Mouse (Mus musculus) forebrain, embryonic 15.5 days (tissue): ENCODE data around the gene Ucn. TPM values are rescaled to one million over a fixed set of nuclear protein-coding genes. Genes with fewer than 3 reads are reported as not detected.

Source experiments
- ATAC-seq: fragments of 200-750 bp; cut with Nextera tagmentation; replicated peaks from 2 replicates; pipeline ENCODE4 v1.8.0; 2017; ENCODE audit warnings: mild to moderate bottlenecking, moderate TSS enrichment, moderate library complexity
- H3K27ac ChIP-seq: fragments of 300-500 bp; sonication (generic); replicated peaks from 2 replicates; pipeline ENCODE4 v1.5.1; 2015; ENCODE audit warnings: mild to moderate bottlenecking, inconsistent platforms
- H3K27me3 ChIP-seq: fragments of 300-500 bp; sonication (generic); 2 replicates; pipeline ENCODE4 v1.6.1; 2015; ENCODE audit warnings: inconsistent platforms
- H3K36me3 ChIP-seq: fragments of 300-500 bp; sonication (generic); 2 replicates; pipeline ENCODE4 v1.6.1; 2015; ENCODE audit warnings: mild to moderate bottlenecking, inconsistent platforms
- H3K4me1 ChIP-seq: fragments of 300-500 bp; sonication (generic); 2 replicates; pipeline ENCODE4 v1.6.1; 2015; ENCODE audit warnings: inconsistent platforms
- H3K4me2 ChIP-seq: fragments of 300-500 bp; sonication (generic); replicated peaks from 2 replicates; pipeline ENCODE4 v1.6.1; 2015; ENCODE audit warnings: mild to moderate bottlenecking, inconsistent platforms
- H3K4me3 ChIP-seq: fragments of 300-500 bp; sonication (generic); 2 replicates; pipeline ENCODE4 v1.5.1; 2015; ENCODE audit warnings: mild to moderate bottlenecking, inconsistent platforms
- H3K9ac ChIP-seq: fragments of 300-500 bp; sonication (generic); replicated peaks from 2 replicates; pipeline ENCODE4 v1.6.1; 2015; ENCODE audit warnings: mild to moderate bottlenecking, inconsistent platforms
- H3K9me3 ChIP-seq: fragments of 300-500 bp; sonication (generic); 2 replicates; pipeline ENCODE4 v1.6.1; 2016; ENCODE audit warnings: inconsistent platforms
- WGBS: fragments of 180-500 bp; shearing (Covaris S2); methylation state at CpG from one replicate; pipeline ENCODE4 v1.1.7; 2015; ENCODE audit warnings: mixed read lengths; 5-methylcytosine and 5-hydroxymethylcytosine counted together
- polyA plus RNA-seq: library from polyadenylated mRNA; unstranded; fragments of >200 nt; fragmentation: Nextera tagmentation; extraction: Ambion mirVana; gene quantifications from 2 replicates; pipeline ENCODE4 v1.2.1, GENCODE M21; 2015

The Ucn gene
- not detected in 2 replicates for polyA plus RNA-seq

DNA sequence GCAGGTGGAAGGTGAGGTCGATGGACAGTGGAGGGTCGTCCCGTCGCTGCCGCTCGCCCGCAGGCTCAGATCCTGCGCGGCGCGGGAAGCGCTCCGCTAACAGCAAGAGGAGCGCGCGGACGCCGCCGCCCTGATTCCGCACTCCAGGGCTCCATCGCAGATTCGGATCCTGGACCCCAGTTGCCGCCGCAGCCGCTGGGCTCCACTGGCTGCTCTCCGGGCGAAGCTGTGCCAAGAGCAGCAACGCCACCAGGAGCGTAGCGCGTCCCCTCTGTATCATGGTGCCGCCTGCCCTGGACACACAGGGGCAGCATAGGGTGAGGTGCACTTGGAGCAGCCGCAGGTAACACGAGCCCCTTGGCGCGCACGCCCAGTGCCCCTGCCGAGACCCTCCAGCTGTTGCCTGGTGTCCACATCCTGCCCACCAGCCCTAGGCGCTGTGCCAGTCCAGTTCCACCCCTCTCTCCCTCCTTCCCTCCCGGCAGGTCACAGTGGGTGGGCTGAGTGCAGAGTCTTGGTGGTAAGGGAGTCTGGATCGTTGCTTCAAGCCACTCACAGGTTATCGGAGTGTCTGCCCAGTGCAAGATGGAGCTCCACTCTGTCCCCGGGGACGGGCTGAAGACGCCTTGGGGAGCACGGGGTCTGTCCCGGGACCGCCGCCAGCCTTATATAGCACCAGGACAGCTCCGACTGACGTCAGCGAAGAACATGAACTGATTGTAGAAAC is at the start of gene Ucn:
Ucn (minus strand) TSS at position 589 of the 727 bp plus-strand sequence.
- Histone ChIP-seq H3K4me1 (peaks cover 21% of the 10 kb centered on the region), H3K36me3 (0 out of 2 replicates have a peak, but pooled peaks cover 3% of the 10 kb centered on the region), H3K27ac (no peak within 1 kb of the TSS), H3K27me3 (peaks cover 60% of the 10 kb centered on the region), H3K4me3 (peak within 1 kb of the TSS; percentile 30), H3K4me2 (peak within 1 kb of the TSS; percentile 46), H3K9ac (0 out of 2 replicates have a peak within 1 kb of the TSS, but pooled peaks have one; percentile 1), H3K9me3 (no peaks in the 10 kb centered on the region)
- 1% methylated on average over 52 of the region's 52 CpGs for WGBS
- no peak for ATAC-seq

DNA sequence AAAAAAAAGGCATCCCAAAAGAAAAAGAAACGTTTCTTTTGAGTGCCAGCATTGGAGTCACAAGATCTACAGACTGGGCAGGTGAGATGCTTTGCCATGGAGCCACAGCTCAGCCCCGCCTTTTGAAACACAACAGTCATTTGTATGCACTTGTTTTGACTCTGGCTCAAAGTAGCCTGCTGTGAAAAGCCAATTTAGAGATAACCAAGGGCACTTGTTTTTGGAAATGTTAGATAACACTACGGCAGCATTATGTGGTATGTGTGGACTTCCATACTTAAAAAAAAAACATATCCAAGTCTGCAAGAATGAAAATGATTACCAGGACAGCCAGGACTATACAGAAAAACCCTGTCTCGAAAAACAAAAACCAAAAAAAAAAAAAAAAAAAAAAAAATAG is 45.0 kb upstream of the Ucn start:
- no peak overlapping the region for H3K4me2 ChIP-seq

GRCm38 (mm10) chr5:31181183-31181770 is 42.6 kb upstream of the Ucn start:
- Histone ChIP-seq H3K4me3 (no peak overlapping the region), H3K4me2 (no peak overlapping the region), H3K9ac (no peak overlapping the region), H3K9me3 (no peaks in the 10 kb centered on the region), H3K4me1 (peaks cover 22% of the 10 kb centered on the region), H3K27ac (no peak overlapping the region), H3K36me3 (no peaks in the 10 kb centered on the region), H3K27me3 (no peaks in the 10 kb centered on the region)
- 94% methylated on average over 9 of the region's 9 CpGs for WGBS
- no peak for ATAC-seq

More for the DNA sequence above, 45.0 kb upstream of the Ucn start:
- no peak for ATAC-seq
- Histone ChIP-seq H3K36me3 (peaks cover 20% of the 10 kb centered on the region), H3K9me3 (no peaks in the 10 kb centered on the region), H3K4me1 (peaks cover 10% of the 10 kb centered on the region), H3K4me3 (no peak overlapping the region), H3K27ac (no peak overlapping the region), H3K27me3 (no peaks in the 10 kb centered on the region), H3K9ac (no peak overlapping the region)
- WGBS: 69% methylated on average over 4 of the region's 4 CpGs

GRCm38 (mm10) chr5:31179766-31180630 is 41.4 kb upstream of the Ucn start, which contains the start of the genes Gm29609 and Gtf3c2:
Gm29609 (minus strand) TSS chr5:31179911.
Gtf3c2 (minus strand) TSS chr5:31180144.
- Histone ChIP-seq H3K27me3 (no peaks in the 10 kb centered on the region), H3K9ac (peak within 1 kb of the TSS; percentile 82), H3K4me2 (peak within 1 kb of the TSS; percentile 98), H3K4me3 (peak within 1 kb of the TSS; percentile 92), H3K4me1 (peaks cover 22% of the 10 kb centered on the region), H3K27ac (peak within 1 kb of the TSS; percentile 99), H3K9me3 (no peaks in the 10 kb centered on the region), H3K36me3 (no peaks in the 10 kb centered on the region; the same call in 1 of the 2 replicates)
- WGBS: under 1% methylated on average over 59 of the region's 59 CpGs
- peak; percentile 99 for ATAC-seq

GRCm38 (mm10) chr5:31179301-31179765 is 40.7 kb upstream of the Ucn start:
- Histone ChIP-seq H3K4me2 (peak overlapping the region; percentile 98), H3K4me1 (peaks cover 22% of the 10 kb centered on the region), H3K9me3 (no peaks in the 10 kb centered on the region), H3K27me3 (no peaks in the 10 kb centered on the region), H3K9ac (peak overlapping the region; percentile 82), H3K4me3 (peak overlapping the region; percentile 92), H3K36me3 (peaks cover under 1% of the 10 kb centered on the region; the same call in 1 of the 2 replicates), H3K27ac (peak overlapping the region; percentile 99)
- WGBS: under 1% methylated on average over 25 of the region's 25 CpGs
- peak; percentile 67 for ATAC-seq

- no peak overlapping the region for H3K27ac ChIP-seq
- peaks cover 93% of the 10 kb centered on the region for H3K36me3 ChIP-seq
- no peak for ATAC-seq
- H3K27me3 ChIP-seq: no peaks in the 10 kb centered on the region
- 85% methylated on average over 4 of the region's 4 CpGs for WGBS
- H3K9me3 ChIP-seq: no peaks in the 10 kb centered on the region
- no peak overlapping the region for H3K4me2 ChIP-seq
- no peaks in the 10 kb centered on the region for H3K4me1 ChIP-seq
- H3K9ac ChIP-seq: no peak overlapping the region
- no peak overlapping the region for H3K4me3 ChIP-seq
Measured at GRCm38 (mm10) chr5:31168630-31169029, 30.0 kb upstream of the Ucn start.

GRCm38 (mm10) chr5:31164878-31165277 is 26.2 kb upstream of the Ucn start:
- H3K9me3 ChIP-seq: no peaks in the 10 kb centered on the region
- no peaks in the 10 kb centered on the region for H3K27me3 ChIP-seq
- H3K4me3 ChIP-seq: no peak overlapping the region
- H3K36me3 ChIP-seq: peaks cover 89% of the 10 kb centered on the region
- WGBS: 83% methylated on average over 1 of the region's 1 CpGs
- H3K9ac ChIP-seq: no peak overlapping the region
- no peak overlapping the region for H3K27ac ChIP-seq
- H3K4me2 ChIP-seq: no peak overlapping the region
- no peaks in the 10 kb centered on the region for H3K4me1 ChIP-seq
- ATAC-seq: no peak

DNA sequence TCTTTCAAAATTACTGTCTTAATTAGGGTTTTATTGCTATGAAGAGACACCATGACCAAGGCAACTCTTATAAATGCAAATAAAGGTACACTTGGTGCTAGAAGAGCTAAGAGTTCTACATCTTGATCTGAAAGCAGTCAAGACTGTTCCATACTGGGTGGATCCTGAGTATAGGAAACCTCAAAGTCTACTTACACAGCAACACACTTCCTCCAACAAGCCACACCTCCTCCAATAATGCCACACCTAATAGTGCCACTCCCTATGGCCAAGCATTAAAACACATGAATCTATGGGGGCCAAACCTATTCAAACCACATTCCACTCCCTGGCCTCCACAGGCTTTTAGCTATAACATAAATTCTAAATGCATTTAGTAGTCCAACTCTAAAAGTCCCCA is 23.8 kb upstream of the Ucn start:
- H3K9ac ChIP-seq: no peak overlapping the region
- no peaks in the 10 kb centered on the region for H3K27me3 ChIP-seq
- no peaks in the 10 kb centered on the region for H3K4me1 ChIP-seq
- H3K4me2 ChIP-seq: no peak overlapping the region
- no peaks in the 10 kb centered on the region for H3K9me3 ChIP-seq
- H3K4me3 ChIP-seq: no peak overlapping the region
- H3K36me3 ChIP-seq: peaks cover 89% of the 10 kb centered on the region
- no peak overlapping the region for H3K27ac ChIP-seq
- no peak for ATAC-seq

DNA sequence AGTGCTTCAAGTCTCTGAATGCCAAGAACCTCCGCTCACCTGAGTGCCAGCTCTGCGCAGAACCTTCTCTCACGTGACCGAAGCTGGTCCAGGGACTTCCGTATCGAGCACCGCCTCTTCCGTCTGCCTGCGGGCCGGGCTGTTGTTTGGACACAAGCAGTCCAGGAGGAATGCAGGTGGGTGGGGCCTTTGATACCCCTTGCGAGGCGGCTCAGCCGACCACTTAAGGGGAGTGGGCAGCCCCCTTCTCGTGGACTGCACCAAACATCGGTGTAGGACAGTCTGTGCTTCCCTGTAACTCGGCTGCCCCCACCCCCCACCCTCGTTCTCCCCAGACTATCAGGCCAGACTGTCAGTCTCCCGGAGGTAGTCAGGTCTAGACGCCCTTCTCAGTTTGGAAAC is 15.5 kb upstream of the Ucn start, which contains the start of gene Mpv17:
Mpv17 (minus strand) TSS at position 100 of the 402 bp plus-strand sequence.
- Histone ChIP-seq H3K9me3 (no peaks in the 10 kb centered on the region), H3K27ac (peak within 1 kb of the TSS; percentile 77), H3K4me1 (peaks cover 15% of the 10 kb centered on the region), H3K4me3 (peak within 1 kb of the TSS; percentile 81), H3K27me3 (no peaks in the 10 kb centered on the region), H3K36me3 (peaks cover 32% of the 10 kb centered on the region), H3K4me2 (peak within 1 kb of the TSS; percentile 80), H3K9ac (peak within 1 kb of the TSS; percentile 81)
- peak; percentile 94 for ATAC-seq
- WGBS: under 1% methylated on average over 19 of the region's 19 CpGs

DNA sequence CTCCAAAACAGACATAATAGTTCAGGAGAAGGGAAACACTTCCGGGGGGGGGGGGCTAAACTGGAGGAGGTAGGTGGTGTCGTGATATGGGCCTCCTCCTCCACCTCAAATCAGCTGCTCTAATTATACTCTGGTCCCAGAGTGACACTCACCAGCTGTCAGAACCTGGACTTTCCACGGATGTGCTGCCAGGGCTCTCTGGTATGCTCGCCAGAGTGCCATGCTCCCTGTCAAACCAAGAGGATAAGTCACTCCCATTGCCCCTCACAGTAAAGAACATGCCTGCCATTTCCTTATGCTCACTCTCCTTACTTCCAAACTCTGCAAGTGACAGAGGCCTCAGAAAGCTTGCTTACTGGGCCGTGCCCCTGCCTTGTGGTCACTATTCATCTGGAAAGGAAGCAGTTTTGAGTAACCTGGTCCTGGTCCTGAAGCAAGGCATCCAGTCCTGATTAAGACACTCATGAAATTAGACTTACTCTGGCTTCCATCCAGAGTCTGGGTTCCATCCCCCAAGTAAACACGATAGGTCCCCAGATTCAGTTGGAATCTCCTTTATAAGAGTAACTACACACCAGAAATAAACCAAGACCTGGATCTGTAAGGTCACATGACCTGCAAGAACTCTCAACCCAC is 15.0 kb upstream of the Ucn start:
- peak overlapping the region; percentile 81 for H3K4me3 ChIP-seq
- H3K4me1 ChIP-seq: peaks cover 15% of the 10 kb centered on the region
- peak; percentile 47 for ATAC-seq
- 35% methylated on average over 6 of the region's 6 CpGs for WGBS
- H3K27me3 ChIP-seq: no peaks in the 10 kb centered on the region
- peak overlapping the region; percentile 81 for H3K9ac ChIP-seq
- H3K36me3 ChIP-seq: peaks cover 28% of the 10 kb centered on the region
- H3K27ac ChIP-seq: peak overlapping the region; percentile 77
- peak overlapping the region; percentile 80 for H3K4me2 ChIP-seq
- H3K9me3 ChIP-seq: no peaks in the 10 kb centered on the region

DNA sequence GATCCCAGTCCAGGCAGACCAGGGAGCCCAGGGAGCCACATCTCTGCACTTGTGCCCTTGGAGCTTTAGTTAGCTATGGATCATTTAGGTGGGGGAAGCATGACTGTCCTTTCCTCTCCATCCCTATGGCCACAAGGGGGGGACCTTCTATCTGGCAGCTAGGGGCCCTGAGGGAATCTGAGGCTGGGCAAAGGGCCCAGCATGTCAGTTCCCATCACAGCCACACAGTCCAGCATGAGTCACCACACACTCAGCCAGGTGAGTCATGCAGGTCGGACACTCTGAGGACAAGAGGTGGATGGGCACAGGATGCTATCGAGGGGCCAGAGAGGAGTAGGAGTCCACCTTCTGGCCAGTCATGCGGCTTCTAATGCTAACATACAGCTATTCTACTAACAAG is 13.1 kb upstream of the Ucn start:
- no peak overlapping the region for H3K4me3 ChIP-seq
- 83% methylated on average over 3 of the region's 3 CpGs for WGBS
- no peak overlapping the region for H3K9ac ChIP-seq
- no peak for ATAC-seq
- no peaks in the 10 kb centered on the region for H3K27me3 ChIP-seq
- H3K4me2 ChIP-seq: no peak overlapping the region
- no peak overlapping the region for H3K27ac ChIP-seq
- peaks cover 15% of the 10 kb centered on the region for H3K4me1 ChIP-seq
- peaks cover 9% of the 10 kb centered on the region for H3K36me3 ChIP-seq
- no peaks in the 10 kb centered on the region for H3K9me3 ChIP-seq
